Comparison of ENCODE assay signal across 8 mouse cellular contexts in genomic region chr6:4489366-4490245, GRCm38 (mm10). TPM values are rescaled to one million over a fixed set of nuclear protein-coding genes. Genes with fewer than 3 reads are reported as not detected.
A peak's percentile ranks its signal among the peaks of the same experiment; 100 is the strongest.
DNase-seq lines count a peak whose midpoint lies in the region; ATAC-seq and TF ChIP-seq lines count a peak whose summit lies in the region.

No protein-coding gene starts in this region.

- DNase-seq in CH12.LX (ENCODE audit: extremely low read depth) = no peak
- DNase-seq in embryo, embryonic 11 days = peak; percentile 86
- DNase-seq in kidney, postnatal 0 days (ENCODE audit: low spot score) = peak; percentile 96
- peak; percentile 43 for DNase-seq in midbrain, postnatal 0 days (ENCODE audit: low spot score)
- DNase-seq in left cerebral cortex, postnatal 14 days (ENCODE audit: low spot score in 2 of 2) = no peak
- DNase-seq in cerebellum, postnatal 10 days = no peak

- no peak for TF ChIP-seq EP300 in CH12.LX (IDR thresholded peaks at IDR 0.05; ENCODE audit: low read length)

- intact Hi-C loops in left cerebral cortex, postnatal 14 days (cut with DNase I) = no loop called here

- H3K79me2 ChIP-seq in CH12.LX (replicated peaks; ENCODE audit: control insufficient read depth, extremely low read depth, insufficient read depth, poor library complexity, severe bottlenecking) = no peaks in the 10 kb centered on the region

- no peaks in the 10 kb centered on the region for H3K36me3 ChIP-seq in CH12.LX (replicated peaks in 1 of 2; ENCODE audit: control insufficient read depth in 1 of 2, insufficient read depth in 1 of 2, low read length in 1 of 2)
- H3K36me3 ChIP-seq in heart, embryonic 14.5 days (ENCODE audit: control insufficient read depth, insufficient read depth, low read length) = no peaks in the 10 kb centered on the region
- H3K36me3 ChIP-seq in kidney, postnatal 0 days (ENCODE audit: insufficient read depth, low read length) = no peaks in the 10 kb centered on the region
- no peaks in the 10 kb centered on the region for H3K36me3 ChIP-seq in midbrain, postnatal 0 days (ENCODE audit: insufficient read depth, low read length)

- in situ Hi-C loops in CH12.LX (cut with MboI; ENCODE audit: low pct_ligation_motif_present, low pct_unique_long_range_greater_than_20kb, low sequenced_read_pairs) = no loop called here

- H3K9me3 ChIP-seq in CH12.LX (replicated peaks; ENCODE audit: low read length) = no peaks in the 10 kb centered on the region
- no peaks in the 10 kb centered on the region for H3K9me3 ChIP-seq in heart, embryonic 14.5 days (ENCODE audit: control insufficient read depth, low read length)
- no peaks in the 10 kb centered on the region for H3K9me3 ChIP-seq in kidney, postnatal 0 days (replicated peaks; ENCODE audit: low read length)
- H3K9me3 ChIP-seq in midbrain, postnatal 0 days (ENCODE audit: low read length) = no peaks in the 10 kb centered on the region

- H3K4me2 ChIP-seq in CH12.LX (ENCODE audit: insufficient read depth, low read depth, poor library complexity, severe bottlenecking) = peak overlapping the region; percentile 44; the same call in 1 of the 2 replicates
- H3K4me2 ChIP-seq in heart, embryonic 14.5 days (ENCODE audit: low read length) = peak overlapping the region; percentile 46
- peak overlapping the region; percentile 40 for H3K4me2 ChIP-seq in kidney, postnatal 0 days (ENCODE audit: low read length)
- H3K4me2 ChIP-seq in midbrain, postnatal 0 days (ENCODE audit: low read depth, low read length, poor library complexity, severe bottlenecking) = no peak overlapping the region

- no peak overlapping the region for H3K4me3 ChIP-seq in CH12.LX (replicated peaks in 1 of 3; ENCODE audit: low read depth in 2 of 3, low read length in 2 of 3, poor library complexity in 1 of 3)
- no peak overlapping the region for H3K4me3 ChIP-seq in heart, embryonic 14.5 days (ENCODE audit: control insufficient read depth in 1 of 2, insufficient read depth in 1 of 2, low read depth in 1 of 2, low read length in 2 of 2)
- no peak overlapping the region for H3K4me3 ChIP-seq in kidney, postnatal 0 days (replicated peaks; ENCODE audit: low read depth, low read length)
- H3K4me3 ChIP-seq in midbrain, postnatal 0 days (ENCODE audit: low read depth, low read length) = no peak overlapping the region

- dilution Hi-C loops in CH12.LX (cut with MboI; ENCODE audit: extremely low pct_ligation_motif_present, extremely low pct_unique_long_range_greater_than_20kb, low sequenced_read_pairs) = no loop called here

- peaks cover 0 to 9% of the 10 kb centered on the region in 2 experiments; a peak in 2 of 4 replicates for H3K4me1 ChIP-seq in CH12.LX (ENCODE audit: control insufficient read depth in 1 of 2, insufficient read depth in 2 of 2)
- H3K4me1 ChIP-seq in heart, embryonic 14.5 days (ENCODE audit: control insufficient read depth in 2 of 2, insufficient read depth in 2 of 2, low read length in 2 of 2) = peaks cover 9 to 21% of the 10 kb centered on the region in 2 experiments
- H3K4me1 ChIP-seq in kidney, postnatal 0 days (replicated peaks; ENCODE audit: insufficient read depth, low read length) = no peaks in the 10 kb centered on the region
- H3K4me1 ChIP-seq in midbrain, postnatal 0 days (ENCODE audit: insufficient read depth, low read length) = no peaks in the 10 kb centered on the region

- H3K27me3 ChIP-seq in CH12.LX (replicated peaks) = no peaks in the 10 kb centered on the region
- H3K27me3 ChIP-seq in heart, embryonic 14.5 days (ENCODE audit: control insufficient read depth, insufficient read depth, low read length) = no peaks in the 10 kb centered on the region
- no peaks in the 10 kb centered on the region for H3K27me3 ChIP-seq in kidney, postnatal 0 days (ENCODE audit: insufficient read depth, low read length)
- H3K27me3 ChIP-seq in midbrain, postnatal 0 days (ENCODE audit: insufficient read depth, low read length) = no peaks in the 10 kb centered on the region

- no peak overlapping the region for H3K9ac ChIP-seq in CH12.LX (ENCODE audit: insufficient read depth, low read depth)
- peak overlapping the region; percentile 11; the same call in 1 of the 2 replicates for H3K9ac ChIP-seq in heart, embryonic 14.5 days (ENCODE audit: low read length)
- 0 out of 2 replicates have a peak overlapping the region, but pooled peaks have one; percentile 32 for H3K9ac ChIP-seq in kidney, postnatal 0 days (ENCODE audit: low read depth, low read length)
- H3K9ac ChIP-seq in midbrain, postnatal 0 days (replicated peaks; ENCODE audit: low read length, poor library complexity, severe bottlenecking) = no peak overlapping the region

- TF ChIP-seq POLR2A in CH12.LX (IDR thresholded peaks at IDR 0.05; ENCODE audit: low read depth, low read length) = no peak

- H3K27ac ChIP-seq in CH12.LX (ENCODE audit: insufficient read depth, low read depth) = no peak overlapping the region
- peak overlapping the region; percentile 80 to 88 for H3K27ac ChIP-seq in heart, embryonic 14.5 days (replicated peaks in 1 of 2; ENCODE audit: control insufficient read depth in 1 of 2, insufficient read depth in 1 of 2, low read depth in 2 of 2, low read length in 2 of 2)
- H3K27ac ChIP-seq in kidney, postnatal 0 days = peak overlapping the region; percentile 90
- no peak overlapping the region for H3K27ac ChIP-seq in midbrain, postnatal 0 days (ENCODE audit: low read depth, low read length)

- no peak for TF ChIP-seq CTCF in CH12.LX (conservative IDR thresholded peaks at IDR 0.05 in 1 of 2, IDR thresholded peaks at IDR 0.05 in 1 of 2; ENCODE audit: low read depth in 2 of 2, low read length in 2 of 2)
- no peak for TF ChIP-seq CTCF in kidney, postnatal 0 days (IDR thresholded peaks at IDR 0.05; ENCODE audit: low read depth)
- TF ChIP-seq CTCF in midbrain, postnatal 0 days (IDR thresholded peaks at IDR 0.05) = no peak

- 22% methylated on average over 6 of the region's 6 CpGs for WGBS in heart, embryonic 14.5 days
- 17% methylated on average over 6 of the region's 6 CpGs for WGBS in kidney, postnatal 0 days
- 55% methylated on average over 6 of the region's 6 CpGs for WGBS in midbrain, postnatal 0 days

- peak; percentile 83 for ATAC-seq in heart, embryonic 14.5 days (ENCODE audit: insufficient number of reproducible peaks, insufficient read depth, low FRiP score, low read depth)
- peak; percentile 94 for ATAC-seq in kidney, postnatal 0 days (replicated peaks; ENCODE audit: low FRiP score, low read depth)
- no peak for ATAC-seq in midbrain, postnatal 0 days (ENCODE audit: low FRiP score)
- no peak for ATAC-seq in cerebellum, adult (ENCODE audit: insufficient number of reproducible peaks, low FRiP score, low TSS enrichment)

- TF ChIP-seq RAD21 in CH12.LX (IDR thresholded peaks at IDR 0.05; ENCODE audit: low read depth, low read length) = no peak

TF ChIP-seq in CH12.LX, 34 proteins besides CTCF, POLR2A, EP300 and RAD21:
- TF ChIP-seq RCOR1 (conservative IDR thresholded peaks at IDR 0.05; ENCODE audit: low read depth, low read length) (no peak), HCFC1 (IDR thresholded peaks at IDR 0.05; ENCODE audit: low read depth, low read length) (no peak), NELFE (IDR thresholded peaks at IDR 0.05; ENCODE audit: low read depth, low read length) (no peak)
TF ChIP-seq in CH12.LX: peak in this region for 0.

RNA-seq across cellular contexts. Expression of gene Col1a2, which starts 15.0 kb away (rescaled TPM):
- total RNA-seq in CH12.LX (2012; rRNA removed) = 0.04 TPM in 1 of 2 replicates, not detected in the other
- 0.12 TPM in 1 of 2 replicates, not detected in the other for total RNA-seq in CH12.LX (2014; rRNA removed)
- polyA plus RNA-seq in CH12.LX (2012; ENCODE audit: insufficient read length, low read depth) = not detected in 2 replicates
- 302 and 373 TPM in 2 replicates for polyA plus RNA-seq in heart, embryonic 14.5 days (2014; fragmentation: Nextera tagmentation; extraction: Ambion mirVana)
- 306 and 344 TPM in 2 replicates for polyA plus RNA-seq in kidney, postnatal 0 days (2015; fragmentation: Nextera tagmentation; extraction: Ambion mirVana)
- 93.7 and 128 TPM in 2 replicates for total RNA-seq in midbrain, postnatal 0 days (2014; rRNA removed)
- polyA plus RNA-seq in midbrain, postnatal 0 days (2015; fragmentation: Nextera tagmentation; extraction: Ambion mirVana) = 63.5 and 67.5 TPM in 2 replicates
- total RNA-seq in left cerebral cortex, postnatal 14 days (2021) = 10 to 100 TPM; 42.8 to 51.2 TPM

Comparison
In these comparisons a context has a peak if more than half of its experiments do, and no peak if none do; other contexts are left out.
1. DNase-seq: peak in embryo, embryonic 11 days (single experiment), kidney, postnatal 0 days (single experiment) and midbrain, postnatal 0 days (single experiment); none in CH12.LX (single experiment), left cerebral cortex, postnatal 14 days (0 of 2) and cerebellum, postnatal 10 days (0 of 2).
2. H3K27ac ChIP-seq: peak in heart, embryonic 14.5 days (2 of 2) and kidney, postnatal 0 days (single experiment); none in CH12.LX (single experiment) and midbrain, postnatal 0 days (single experiment).
3. H3K9ac ChIP-seq: peak in heart, embryonic 14.5 days (single experiment) and kidney, postnatal 0 days (single experiment); none in CH12.LX (single experiment) and midbrain, postnatal 0 days (single experiment).
4. ATAC-seq: peak in heart, embryonic 14.5 days (single experiment) and kidney, postnatal 0 days (single experiment); none in midbrain, postnatal 0 days (single experiment) and cerebellum, adult (single experiment).
5. RNA of gene Col1a2, which starts 15.0 kb away (polyA plus RNA-seq): 302 to 373 TPM in heart, embryonic 14.5 days, 306 to 344 TPM in kidney, postnatal 0 days and 63.5 to 67.5 TPM in midbrain, postnatal 0 days; not detected in CH12.LX; every median in the first group is over 10 times any median in the second.